Mouse (Mus musculus): ENCODE data around the gene Baz2a.
"Not testable (repeated sequence)": the region's sequence is repeated elsewhere in the genome, so short reads cannot be mapped to it uniquely, and the experiment has no call there.

Baz2a gene

DNA sequence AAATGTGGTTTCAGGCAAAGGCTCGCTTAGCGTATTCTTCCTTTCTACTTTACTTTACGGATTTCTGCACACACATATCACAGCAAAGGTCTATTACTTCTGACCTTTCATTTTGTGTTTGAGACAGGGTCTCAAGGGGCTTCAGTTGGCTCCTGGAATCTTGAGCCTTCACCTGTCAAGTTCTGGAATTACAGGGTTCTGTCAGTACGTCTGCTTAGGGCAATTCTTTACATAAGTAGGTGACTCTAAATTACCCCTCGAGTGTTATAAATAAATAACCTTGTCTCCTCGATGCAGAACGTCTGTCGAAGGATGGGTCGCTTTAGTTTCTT, 8.9 kb upstream of the Baz2a start:
- no peak for DNase-seq

DNA sequence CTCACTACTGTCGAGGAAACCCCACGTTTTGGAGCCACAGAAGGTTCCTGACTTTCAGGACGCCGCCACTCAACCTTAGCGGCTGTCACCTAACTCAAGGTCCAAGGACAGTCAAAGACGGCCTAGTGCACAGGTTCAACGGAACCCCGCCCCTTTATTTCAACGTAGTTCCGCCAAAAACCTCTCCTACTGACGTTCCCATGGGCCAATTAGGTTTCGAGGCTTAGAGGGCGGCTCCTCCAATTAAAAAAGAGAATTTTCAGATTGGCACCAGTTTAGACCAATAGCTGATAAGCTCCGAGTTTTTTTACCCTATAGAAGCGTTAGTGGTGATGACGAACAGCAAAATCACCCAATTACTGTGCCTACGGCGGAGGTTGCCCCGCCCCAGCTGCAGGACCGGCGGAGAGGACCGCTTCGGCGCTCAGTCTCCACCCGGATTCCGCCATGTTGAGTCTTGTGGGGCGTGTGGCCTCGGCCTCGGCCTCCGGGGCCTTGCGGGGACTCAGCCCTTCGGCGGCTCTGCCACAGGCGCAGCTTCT, 8.4 kb upstream of the Baz2a start, which contains the start of gene Atp5b:
Gene Atp5b, plus strand, starts transcription at position 394 of the 542 bp plus-strand sequence.
- DNase-seq, result peak; percentile 98

DNA sequence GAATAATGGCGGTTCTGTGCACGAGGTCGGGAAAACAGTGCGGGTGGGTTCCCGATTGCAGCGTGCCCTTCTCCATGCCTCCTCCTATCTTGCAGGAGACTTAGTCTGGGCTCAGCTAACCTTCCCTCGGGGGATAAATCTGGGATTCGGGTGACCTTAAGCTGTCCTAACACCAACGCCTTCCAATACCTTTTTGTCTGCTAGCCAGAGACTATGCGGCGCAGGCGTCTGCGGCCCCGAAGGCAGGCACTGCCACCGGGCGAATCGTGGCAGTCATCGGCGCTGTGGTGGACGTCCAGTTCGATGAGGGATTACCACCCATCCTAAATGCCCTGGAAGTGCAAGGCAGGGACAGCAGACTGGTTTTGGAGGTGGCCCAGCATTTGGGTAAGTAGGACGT, 7.7 kb upstream of the Baz2a start:
- DNase-seq, result peak; percentile 40

DNA sequence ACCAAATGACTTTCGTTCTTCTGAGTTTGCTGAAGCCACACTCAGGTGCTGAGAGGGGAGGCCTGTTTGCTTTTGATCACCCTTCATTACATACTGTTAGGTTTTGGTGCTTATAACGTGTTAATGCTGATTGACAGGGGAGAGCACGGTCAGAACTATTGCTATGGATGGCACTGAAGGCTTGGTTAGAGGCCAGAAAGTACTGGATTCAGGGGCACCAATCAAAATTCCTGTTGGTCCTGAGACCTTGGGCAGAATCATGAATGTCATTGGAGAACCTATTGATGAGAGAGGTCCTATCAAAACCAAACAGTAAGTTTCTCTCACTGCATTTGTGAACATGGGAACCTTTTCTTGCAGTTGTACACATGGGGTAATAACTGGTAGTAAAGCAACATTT, 7.2 kb upstream of the Baz2a start:
- no peak for DNase-seq

DNA sequence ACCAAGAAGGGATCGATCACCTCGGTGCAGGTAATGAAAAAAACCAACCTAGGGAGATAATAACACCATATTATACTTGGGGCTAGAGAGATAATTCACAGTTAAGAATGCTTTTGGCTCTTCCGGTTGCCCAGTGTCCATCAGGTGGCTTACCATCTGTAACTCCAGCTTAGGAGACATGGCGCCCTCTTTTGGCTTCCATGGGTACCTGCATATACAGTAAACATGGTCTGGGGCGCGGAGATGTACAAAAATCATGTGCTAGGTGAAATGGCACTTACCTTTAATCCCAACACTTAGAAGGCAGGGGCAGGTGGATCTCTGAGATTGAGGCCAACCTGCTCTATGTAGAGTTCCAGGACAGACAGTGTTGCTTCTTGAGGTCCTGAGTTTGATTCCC, 5.0 kb upstream of the Baz2a start:
- peak; percentile 50 for DNase-seq

DNA sequence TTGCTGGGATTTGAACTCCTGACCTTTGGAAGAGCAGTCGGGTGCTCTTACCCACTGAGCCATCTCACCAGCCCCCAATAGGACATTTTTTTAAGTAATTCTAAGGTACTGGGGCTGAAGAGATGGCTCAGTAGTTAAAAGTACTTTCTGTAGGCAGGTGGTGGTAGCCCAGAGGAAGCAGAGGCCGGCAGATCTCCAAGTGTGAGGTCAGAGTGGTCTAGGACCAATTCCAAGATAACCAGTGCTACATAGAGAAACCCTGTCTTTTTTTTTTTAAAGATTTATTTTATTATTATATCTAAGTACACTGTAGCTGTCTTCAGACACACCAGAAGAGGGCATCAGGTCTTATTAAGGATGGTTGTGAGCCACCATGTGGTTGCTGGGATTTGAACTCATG, 4.2 kb upstream of the Baz2a start:
- DNase-seq, result not testable (repeated sequence)

DNA sequence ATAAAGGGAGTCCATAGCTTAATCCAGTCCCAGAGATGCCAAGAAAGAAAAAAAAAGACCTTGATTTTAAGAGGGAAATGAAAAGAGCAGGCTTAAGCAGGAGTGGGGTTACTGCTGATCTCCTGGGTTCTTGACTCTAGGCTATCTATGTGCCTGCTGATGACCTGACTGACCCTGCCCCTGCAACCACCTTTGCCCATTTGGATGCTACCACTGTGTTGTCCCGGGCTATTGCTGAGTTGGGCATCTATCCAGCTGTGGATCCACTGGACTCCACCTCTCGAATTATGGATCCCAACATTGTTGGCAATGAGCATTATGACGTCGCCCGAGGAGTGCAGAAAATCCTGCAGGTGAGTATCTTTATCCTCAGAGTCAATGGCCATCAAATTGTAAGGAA, 3.2 kb upstream of the Baz2a start:
- DNase-seq, result no peak

DNA sequence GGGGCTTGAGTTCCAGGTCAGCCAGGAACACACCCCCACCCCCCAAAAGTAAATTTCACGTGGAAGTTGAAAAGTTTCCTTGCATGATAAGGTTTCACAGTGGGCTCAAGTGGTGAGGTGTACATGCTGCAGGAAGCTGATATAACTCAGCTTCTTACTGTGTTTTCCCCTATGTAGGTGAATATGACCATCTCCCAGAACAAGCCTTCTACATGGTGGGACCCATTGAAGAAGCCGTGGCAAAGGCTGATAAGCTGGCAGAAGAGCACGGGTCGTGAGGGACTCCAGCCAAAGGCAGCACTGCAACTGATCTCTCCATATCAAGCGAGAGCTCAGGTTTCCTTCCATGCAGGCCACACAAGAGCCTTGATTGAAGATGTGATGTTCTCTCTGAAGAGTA, 1.5 kb upstream of the Baz2a start:
- no peak for DNase-seq

DNA sequence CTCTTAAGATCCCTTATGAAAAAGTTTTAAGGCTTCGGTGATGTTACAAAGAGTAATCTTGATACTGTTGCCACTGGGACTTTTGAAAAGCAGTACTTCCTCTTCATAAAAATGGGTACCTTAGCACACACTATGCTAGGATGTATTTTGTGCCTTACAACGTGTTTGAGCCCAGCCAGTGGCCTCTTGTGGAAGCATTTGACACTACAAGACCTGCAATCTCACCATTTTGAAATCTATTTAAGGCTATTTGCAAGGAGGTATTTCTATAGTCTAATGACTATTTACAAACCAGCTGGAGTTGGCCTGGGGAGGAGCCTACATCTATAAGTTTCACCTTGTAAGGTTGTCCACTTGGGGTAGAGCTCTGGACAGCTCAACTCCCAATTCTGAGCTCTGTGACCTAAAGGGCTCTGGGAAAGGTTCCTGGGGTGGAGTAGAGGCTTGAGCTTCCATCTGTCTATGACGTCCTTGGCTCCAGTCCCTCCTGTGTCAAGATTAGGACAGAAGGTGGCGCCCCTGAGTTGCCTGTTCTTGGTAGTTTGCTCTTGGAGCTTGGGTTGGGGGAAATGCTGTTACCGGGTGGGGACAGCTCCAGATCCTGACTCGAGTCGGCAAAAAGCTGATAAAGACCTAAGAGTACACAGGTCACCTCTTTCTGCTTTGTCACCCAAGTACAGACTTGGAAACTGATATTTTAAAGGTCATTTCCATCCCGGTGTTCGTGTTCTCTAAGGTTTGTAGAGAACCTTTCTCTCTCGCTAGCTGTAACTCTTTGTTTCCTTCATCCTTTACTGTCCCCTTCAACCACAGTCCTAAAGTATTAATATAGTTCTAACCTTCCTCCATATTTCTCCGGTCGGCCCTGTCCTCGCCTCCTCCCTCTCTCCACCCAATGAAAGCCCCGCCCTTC, 470 bp upstream of the Baz2a start:
- peak; percentile 92 for DNase-seq

DNA sequence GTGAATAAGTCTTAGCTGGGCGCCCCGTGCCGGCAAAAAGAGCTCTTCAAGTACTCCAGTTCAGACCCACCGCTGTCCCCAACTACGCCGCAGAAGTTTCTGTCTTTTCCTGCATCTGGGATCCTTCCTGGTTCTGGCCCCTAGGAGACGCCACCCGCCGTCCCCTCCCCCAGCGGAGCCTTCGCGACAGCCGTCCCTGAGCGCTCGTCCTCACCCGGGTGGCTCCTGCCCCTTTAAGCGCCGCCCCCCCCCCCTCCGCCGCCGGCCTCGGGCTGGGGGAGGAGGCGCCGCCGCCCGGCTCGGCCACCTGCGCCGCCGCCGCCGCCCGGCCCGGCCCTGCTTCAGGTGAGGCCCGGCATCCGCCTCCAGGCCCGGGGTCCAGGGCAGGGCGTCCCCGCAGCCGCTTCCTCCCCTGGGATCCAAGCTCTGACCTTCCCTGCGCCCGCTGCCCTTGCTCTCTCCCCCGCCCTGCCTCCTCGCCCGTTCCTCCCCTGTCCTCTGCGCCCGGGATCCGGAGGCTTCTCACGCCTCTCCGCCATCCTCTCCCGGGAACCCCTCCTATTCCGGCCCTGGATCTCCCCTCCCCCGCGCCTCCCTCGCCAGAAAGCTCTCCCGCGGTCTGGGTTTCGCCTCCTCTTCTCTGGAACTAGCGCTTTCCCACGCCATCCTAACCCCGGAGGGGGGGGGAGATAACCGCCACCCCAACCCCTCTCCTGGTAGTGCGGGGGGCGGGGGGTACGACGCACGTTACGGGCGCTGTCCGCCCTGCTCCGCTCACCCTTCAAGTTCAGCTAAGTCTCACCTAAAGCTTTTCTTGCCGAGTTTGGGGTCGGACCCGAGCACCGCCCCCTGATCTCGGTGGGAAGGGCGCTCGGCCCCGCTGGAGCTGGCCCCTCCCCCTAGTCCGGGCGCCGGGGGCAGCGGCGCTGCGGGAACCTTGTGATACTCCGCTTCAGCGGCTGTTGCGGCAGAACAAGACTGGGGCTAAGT, 1.4 kb downstream of the Baz2a start:
- peak; percentile 92 for DNase-seq

DNA sequence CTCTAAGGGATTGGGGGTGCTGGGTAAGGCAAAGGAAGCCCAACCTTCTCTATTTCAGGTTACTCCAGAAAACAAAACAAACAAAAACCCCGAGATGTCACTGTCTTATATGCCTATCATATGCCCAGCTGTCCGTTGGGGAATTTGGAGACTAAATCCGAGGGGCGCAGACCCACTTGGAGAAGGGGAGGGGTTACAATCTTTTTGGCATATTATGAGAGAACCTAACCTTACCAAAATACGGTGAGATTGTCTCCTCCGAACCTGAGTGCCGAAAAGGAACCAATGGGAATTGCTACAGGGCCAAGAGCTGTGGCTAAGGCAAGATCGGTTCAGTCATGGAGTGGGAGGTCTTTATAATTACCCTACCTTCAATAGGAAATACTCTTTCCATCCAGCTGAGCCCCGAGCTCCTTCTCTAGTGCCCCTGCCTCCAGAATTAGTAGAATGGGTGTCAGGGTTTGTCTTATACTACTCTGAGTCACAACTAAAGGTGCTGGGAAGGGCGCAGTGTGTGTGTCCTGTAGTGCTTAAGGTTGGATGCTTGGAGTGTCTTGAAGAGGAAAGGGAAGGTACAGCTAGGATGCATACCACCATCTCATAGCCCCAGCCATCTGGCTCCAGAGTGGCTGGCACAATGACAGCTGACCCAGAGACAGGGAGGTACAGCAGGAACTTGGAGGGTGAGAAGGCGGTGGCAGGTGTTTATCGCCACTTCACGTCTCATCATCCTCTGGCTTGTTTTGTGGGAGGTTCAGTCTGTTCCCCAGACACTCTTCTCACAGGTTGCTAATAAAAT, 2.3 kb downstream of the Baz2a start:
- peak; percentile 56 for DNase-seq

DNA sequence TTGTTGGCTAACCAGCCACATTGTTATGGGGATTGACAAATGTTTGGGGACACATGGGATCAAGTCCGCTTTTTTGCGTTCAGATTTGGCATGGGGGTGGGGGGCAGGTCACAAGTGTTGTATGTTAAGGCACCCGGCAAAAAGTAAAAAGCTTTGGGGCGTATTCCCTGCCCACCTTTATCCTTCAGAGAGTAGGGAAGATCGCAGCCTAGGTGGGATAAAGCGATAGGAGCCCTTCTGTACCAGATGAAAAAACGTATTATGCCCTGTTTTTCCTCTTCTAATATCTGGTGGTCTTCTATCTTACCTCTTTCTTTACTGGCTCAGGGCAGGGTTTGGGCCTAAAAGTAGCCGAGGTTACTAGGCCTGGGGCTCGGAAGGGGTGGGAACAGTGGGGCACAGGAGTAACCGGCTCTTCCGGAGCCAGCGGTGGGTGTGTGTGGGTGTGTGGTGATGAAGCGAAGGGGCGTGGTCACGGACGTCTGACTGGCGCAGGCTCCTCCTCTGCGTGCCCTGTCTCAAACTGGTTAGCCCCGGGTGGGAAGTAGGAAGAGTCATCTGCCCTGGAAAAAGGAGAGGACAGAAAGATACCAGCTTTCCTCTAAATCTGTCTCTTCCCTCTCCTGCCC, 3.1 kb downstream of the Baz2a start:
- peak; percentile 94 for DNase-seq

DNA sequence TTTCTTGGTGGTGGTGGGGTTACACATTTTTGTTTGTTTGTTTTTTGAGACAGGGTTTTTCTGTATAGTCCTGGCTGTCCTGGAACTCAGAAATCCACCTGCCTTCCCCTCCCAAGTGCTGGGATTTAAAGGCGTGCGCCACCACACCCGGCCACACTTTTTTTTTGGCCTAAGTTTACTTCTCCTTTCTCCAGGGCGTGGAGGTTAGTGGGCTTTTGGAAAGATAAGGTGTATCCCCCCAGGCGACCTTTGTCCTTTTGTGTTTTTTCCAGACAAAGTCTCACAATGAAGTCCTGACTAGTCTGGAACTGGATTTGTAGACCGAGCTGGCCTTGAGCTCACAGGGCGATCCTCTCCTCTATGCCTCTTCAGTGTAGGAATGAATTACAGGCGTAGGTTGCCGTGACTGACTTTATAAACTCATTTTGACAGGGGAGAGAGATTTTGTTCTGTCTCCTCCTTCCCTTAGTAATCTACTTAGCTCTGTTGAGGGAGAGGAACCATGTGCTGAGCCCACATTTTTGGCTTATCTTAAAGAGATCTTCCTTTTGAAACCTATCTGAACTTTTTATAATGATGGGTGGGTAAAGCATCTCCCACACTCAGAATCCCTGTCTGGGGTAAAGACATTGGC, 3.7 kb downstream of the Baz2a start:
- DNase-seq, result no peak

DNA sequence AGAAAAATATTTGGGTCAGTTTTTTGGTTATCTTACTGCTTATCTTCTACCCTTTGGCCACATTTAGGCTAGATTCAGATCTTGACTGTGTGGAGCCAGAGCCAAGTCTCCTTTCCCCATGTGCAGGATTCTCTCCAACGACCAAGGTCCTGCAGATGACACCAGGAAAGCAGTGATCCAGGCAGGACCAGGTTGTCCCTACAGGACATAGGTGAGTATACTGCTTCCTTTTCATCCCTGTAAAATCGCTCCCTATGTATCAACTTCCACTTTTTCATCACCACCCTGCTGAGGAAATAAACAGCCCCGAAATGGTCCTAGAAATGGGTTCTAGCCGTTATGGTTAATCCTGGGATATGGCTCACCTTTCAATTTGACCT, 4.9 kb downstream of the Baz2a start:
- DNase-seq, result no peak

DNA sequence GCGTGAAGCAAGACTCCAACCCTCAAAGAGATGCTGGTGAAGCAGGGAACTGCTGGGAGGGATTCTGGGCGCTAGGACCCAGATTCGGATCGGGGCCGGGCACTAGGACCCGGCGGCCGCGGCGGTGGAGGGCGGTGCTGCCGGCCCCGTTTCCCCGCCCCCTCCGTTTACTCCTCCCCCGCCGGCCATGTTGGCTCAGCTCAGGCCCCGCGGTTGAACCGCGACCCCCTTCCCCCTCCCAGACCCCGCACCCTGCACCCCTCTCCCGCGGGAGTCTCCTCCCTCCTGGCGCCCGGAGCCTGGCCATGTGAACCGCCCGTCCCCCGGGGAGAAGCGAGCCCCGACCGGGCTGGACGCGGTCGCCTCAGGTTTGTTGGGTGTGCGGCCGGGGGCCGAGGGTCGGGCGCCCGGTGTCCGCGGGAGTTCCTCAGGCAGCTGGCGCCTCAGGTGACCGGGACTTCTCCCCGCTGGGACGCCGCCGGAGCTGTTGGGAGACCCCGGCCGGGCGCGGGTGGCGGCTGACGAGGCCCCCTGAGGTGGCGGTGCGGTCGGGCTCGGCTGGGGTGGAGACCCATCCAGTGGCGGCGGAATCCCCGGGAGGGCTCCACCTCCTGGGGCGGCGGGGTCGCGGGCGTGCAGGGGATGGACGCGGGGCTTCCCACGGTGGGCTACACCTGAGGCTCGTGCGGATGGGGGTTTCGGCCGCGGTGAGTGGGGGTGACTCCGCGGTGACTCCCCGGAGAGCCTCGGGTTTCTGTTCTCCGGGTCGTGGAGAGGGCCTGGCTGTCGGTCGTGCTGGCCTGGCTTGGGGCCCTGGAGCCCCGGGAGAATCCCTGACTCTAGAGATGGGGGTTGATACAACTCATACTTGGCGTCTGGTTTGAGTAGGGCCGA, 5.6 kb downstream of the Baz2a start:
- DNase-seq, result peak; percentile 95

DNA sequence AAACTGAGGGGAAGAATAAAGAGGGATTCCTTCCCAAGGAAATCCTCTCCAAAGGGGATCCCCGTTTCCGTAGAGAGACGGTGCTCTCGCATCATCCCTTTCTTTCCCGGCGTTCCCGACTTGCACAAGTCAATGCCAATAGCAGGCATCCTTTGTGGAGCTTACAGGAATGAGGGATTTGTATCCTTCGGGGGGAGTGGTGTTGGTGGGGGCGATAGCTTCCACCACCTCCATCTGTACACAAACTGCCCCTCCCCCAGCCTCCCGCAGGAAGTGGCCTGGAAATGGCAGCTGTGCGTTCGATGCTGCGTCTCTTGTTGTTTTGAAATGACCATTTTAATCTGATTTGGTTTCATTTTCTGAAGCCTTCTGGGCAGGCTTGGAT, 6.2 kb downstream of the Baz2a start:
- peak; percentile 84 for DNase-seq

DNA sequence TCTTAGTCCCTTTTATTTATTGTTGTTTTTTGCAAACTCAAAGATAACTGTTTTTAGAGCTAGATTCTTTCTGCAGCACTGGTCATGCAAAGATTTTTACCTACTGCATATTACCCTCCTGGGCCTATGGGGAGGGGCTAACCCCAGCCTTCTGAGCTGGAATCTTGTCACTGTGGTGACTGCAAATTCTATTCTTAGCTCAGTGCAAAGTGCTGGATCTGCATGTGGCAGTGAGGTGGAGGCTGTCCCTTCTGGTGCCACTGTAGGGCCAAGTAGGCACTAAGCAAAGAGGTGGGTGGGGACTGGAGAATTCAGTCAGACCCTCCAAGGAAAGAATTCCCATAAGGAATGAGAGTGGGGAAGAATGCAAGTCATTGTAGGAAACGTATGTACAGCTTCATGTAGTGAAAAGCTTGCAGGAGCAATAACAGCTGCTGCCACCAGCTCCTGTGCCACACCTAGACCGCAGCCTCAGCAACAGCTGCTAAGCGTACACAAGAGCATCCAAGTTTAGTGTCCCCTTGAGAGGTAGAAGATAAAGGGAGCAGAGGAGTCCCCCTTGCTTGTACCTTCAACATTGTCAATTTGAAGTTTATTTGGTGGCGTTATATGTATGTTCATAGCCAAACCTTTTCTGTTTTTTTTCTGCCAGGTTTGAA, 18.9 kb downstream of the Baz2a start:
- no peak for DNase-seq

DNA sequence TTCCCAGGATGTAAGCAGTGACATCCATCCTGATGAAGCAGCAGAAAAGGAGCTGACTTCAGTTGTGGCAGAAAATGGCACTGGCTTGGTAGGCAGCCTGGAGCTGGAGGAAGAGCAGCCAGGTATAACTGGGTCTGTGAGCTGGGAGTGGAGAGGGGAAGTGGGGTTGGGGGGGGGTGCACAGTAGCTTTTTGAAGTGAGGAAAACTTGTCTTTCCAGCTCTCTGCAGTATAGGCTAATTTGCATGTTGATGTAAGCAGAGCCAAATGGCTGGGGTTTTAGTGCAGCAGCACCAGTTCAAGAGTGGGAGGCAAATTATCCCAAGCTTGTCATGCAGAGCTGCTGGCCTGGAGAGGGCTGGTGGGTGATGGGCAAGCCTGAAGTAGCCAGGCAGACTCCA, 19.9 kb downstream of the Baz2a start:
- no peak for DNase-seq

DNA sequence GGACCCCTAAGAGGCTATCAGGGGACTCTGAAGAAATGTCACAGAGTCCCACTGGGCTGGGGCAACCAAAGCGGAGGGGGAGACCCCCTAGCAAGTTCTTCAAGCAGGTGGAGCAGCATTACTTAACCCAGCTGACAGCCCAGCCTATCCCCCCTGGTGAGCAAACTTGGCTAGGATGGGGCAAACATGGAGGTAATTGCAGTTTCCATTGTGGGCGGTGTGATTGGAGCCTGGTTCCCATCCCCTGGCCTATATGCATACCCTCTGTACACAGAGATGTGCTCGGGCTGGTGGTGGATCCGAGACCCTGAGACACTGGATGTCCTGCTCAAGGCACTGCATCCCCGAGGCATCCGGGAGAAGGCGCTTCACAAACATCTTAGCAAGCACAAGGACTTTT, 32.5 kb downstream of the Baz2a start:
- no peak for DNase-seq

DNA sequence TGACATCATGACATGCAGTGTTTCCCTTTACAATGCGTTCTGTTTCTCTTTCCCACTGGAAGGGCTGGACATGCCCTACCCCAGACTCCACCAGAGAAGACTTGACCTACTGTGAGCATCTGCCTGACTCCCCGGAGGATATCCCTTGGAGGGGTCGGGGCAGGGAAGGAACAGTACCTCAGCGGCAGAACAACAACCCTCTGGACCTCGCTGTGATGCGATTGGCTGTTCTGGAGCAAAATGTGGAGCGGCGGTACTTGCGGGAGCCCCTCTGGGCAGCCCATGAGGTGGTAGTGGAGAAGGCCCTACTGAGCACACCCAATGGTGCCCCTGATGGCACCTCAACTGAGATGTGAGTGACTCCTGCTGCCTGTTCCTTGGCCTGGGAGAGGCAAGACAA, 33.5 kb downstream of the Baz2a start:
- DNase-seq, result no peak
